Comparison of ENCODE assay signal across 11 mouse cellular contexts in genomic region chr1:47961860-47962259, GRCm38 (mm10).
DNase-seq lines count a peak whose midpoint lies in the region.
"Had no signal": no experiment of that assay in that cellular context is flagged by ENCODE, and none has a peak within 500 bp of the region (broad histone marks: within the 10 kb centered on the region; RNA-seq: fewer than 3 reads in every experiment).

No protein-coding gene starts in this region.

- DNase-seq in cerebellum, postnatal 14 days, result peak; percentile 25 to 70
- no peak for DNase-seq in cerebellum, adult 8-10 months
- peak; percentile 11 to 54 for DNase-seq in layer of hippocampus, adult 18-20 months (ENCODE audit: low spot score in 2 of 2)
- DNase-seq in layer of hippocampus, postnatal 10 days (ENCODE audit: low spot score in 2 of 2), result no peak
- DNase-seq in frontal cortex, postnatal 10 days (ENCODE audit: low spot score in 2 of 2), result peak; percentile 6 to 19
- DNase-seq in left cerebral cortex, postnatal 25 days (ENCODE audit: low spot score in 2 of 2), result peak; percentile 18 to 79
- no peak for DNase-seq in heart, postnatal 25 days (ENCODE audit: low spot score)
- DNase-seq in thymus, postnatal 10 days (ENCODE audit: low spot score in 2 of 2), result no peak
- DNase-seq: cerebellum, adult 9-11 months; heart, adult 11 months; thymus, postnatal 36 days had no signal

- intact Hi-C loops in left cerebral cortex, postnatal 25 days (cut with DNase I), result no loop called here
- intact Hi-C loops in heart, postnatal 25 days (cut with DNase I), result no loop called here

Comparison
In these comparisons a context has a peak if more than half of its experiments do, and no peak if none do; other contexts are left out.
1. DNase-seq: peak in cerebellum, postnatal 14 days (2 of 2), layer of hippocampus, adult 18-20 months (2 of 2), frontal cortex, postnatal 10 days (2 of 2) and left cerebral cortex, postnatal 25 days (2 of 2); none in cerebellum, adult 8-10 months (single experiment), layer of hippocampus, postnatal 10 days (0 of 2), heart, postnatal 25 days (single experiment) and thymus, postnatal 10 days (0 of 2).